Mouse (Mus musculus) natural killer cell, adult 2 months (primary cell): Measurements from ENCODE around the gene Sec1.

ENCODE experiments used
- DNase-seq, 2 experiments: peaks; one replicate each; pipeline ENCODE4 v3.0.0; 2022; ENCODE audit warnings: low spot score in 2 of 2

Sec1 gene

DNA sequence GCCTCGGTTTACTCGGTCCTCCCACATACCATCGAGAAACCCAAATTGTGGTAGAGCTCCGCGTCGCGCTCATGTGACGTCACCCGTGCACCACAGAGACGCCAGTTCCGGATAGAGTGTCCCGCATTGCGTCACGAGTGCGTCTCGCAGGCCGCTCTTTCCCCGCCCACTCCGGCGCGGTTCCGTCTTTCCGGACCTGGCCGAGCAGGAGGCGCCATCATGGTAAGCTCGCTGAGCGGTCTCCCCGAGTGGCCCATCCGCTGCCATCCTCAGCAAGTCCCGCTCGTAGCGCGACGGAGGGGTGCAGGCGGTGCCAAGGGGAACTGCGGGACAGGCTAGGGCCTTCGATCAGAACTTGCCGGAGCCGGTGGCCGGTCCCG, 23.7 kb upstream of the Sec1 start, which contains the start of gene Sphk2:
Sphk2 (minus strand) TSS at position 85 of the 380 bp plus-strand sequence.
- DNase-seq: peak; percentile 97 to 98

- DNase-seq: no peak
Measured at GRCm38 (mm10) chr7:45716952-45717917, 23.0 kb upstream of the Sec1 start.

DNA sequence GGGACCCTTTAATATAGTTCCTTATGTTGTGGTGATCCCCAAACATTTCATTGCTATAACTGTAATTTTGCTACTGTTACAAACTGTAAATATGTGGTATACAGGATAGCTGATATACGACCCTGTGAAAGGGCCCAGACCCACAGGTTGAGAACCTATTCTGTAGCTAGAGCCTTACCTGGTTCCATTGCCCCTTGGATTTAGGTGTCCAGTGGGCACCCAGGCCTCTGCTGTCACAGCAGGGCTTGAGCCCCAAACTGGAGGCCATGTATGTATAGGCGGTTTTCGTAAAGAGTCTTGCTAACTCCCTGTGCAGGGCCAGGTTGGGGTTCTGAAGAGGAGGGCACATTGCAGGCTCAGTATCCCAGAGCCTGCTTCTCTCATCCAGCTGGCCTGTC, 22.3 kb upstream of the Sec1 start:
- DNase-seq: no peak

- no peak for DNase-seq
Measured at GRCm38 (mm10) chr7:45715741-45716459, 21.7 kb upstream of the Sec1 start.

DNA sequence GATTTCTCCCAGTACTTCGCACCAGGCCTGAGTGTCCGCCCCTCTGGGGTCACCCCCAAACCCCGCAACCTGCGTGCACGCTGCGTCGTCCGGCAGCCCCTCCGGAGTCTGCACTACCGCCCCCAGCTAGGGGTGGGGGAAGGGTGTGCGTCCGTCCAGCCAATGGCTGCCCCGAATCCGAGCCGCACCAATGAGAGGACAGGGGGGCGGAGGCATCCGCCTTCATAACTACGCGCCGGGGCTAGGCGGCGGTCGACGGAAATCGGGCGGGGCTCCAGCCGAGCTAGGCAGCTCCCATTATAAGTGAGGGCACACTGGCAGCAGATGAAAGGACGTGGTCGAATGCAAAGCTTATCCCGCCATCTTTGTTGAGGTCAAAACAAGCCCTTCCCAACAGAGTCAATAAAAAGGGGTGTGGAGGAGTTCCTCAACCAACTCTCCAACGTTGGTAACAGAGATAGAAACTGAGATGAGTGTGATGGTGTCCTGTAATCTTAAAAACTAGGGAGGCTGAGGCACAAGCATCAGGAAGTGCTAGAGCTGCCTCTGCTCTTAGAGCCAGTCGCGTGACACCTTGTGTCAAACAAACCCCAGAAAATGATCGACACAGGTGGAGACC, 21.0 kb upstream of the Sec1 start, which contains the start of gene Rpl18:
Rpl18 (plus strand) TSS at position 368 of the 619 bp plus-strand sequence.
- DNase-seq: peak; percentile 95 to 97

DNA sequence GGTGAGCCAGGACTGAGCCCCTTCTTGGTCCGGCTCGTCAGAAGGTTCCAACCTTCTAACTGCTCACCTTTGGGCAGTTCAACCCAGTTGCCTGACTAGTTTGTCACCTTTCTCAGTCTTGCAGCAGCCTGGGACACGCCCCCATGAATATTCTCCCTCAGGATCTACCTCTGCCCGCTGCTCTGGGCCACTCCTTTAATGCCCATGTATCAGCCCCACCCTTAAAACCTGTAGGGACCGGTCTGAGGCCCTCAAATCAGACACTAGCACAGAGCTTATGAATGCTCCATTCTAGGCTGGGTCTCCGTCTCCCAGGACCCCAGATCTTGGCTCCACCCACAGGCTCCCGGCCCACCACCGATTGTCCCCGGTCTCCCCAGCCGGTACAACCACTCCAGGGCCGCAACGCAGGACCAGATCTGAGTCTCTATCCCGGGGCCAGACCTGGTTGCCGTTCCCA, 20.5 kb upstream of the Sec1 start:
- DNase-seq: no peak

DNA sequence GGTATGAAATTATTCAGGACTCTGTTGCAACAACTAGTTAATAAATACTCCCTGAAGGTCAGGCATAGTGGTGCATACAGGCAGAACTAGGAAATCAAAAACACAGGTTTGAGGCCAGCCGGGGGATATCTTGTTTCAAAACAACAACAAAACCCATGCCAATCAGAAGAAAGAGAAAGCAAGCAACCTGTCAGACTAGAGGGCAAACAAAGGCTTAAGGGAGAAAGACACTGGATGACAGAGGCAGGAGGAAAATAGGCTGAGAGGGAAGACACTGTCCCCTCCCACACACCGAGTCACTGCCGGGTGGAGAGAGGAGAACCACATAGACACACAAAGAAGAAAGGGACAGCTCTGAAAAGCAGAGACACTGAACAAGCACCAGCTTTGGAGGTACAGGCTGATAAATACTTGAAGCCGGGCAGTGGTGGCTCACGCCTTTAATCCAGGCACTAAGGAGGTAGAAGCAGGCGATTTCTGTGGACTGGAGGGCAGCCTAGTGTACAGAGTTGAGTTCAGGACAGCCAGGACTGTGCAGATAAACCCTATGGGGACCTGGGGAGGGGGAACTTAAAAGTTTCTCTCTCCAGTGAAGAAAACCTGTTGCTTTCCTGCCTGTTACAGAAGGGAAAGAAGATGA, 19.8 kb upstream of the Sec1 start:
- DNase-seq: no peak

- no peak for DNase-seq
Measured at GRCm38 (mm10) chr7:45713396-45713795, 19.2 kb upstream of the Sec1 start.

DNA sequence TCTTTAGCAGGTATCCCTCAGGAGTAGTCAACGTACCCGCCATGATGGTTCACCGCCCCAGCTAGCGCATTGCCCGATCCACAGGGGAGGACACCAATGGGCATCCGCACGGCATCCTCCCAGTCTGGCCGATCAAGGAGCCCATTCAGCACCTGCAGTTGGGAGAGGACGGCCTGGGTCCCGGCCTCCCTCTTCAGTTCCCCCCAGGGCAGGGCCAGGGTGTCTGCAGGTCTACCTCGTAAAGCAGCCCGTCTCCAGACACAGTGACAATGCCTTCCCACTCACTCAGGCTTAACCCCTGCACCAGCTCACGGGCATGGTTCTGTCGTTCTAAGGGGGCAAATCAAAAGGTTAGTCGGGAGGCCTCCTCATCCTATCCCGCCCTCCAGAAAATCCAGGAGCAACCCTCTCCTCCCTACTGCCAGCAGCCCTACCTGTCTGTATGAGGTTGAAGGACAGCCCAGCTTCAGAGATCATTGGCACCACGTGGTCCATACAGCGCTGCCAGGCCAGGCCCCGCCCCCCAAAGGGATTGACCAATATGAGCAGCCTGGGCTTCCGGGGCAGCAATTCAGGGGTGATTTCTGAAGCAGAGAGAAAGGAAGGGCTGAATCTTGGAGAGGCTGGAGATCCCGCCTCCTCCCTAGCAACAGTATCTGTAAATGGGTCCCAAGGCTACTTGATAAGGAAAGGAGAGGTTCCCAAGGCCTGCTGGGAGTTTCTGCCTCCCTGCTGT, 18.0 kb upstream of the Sec1 start:
- no peak for DNase-seq

DNA sequence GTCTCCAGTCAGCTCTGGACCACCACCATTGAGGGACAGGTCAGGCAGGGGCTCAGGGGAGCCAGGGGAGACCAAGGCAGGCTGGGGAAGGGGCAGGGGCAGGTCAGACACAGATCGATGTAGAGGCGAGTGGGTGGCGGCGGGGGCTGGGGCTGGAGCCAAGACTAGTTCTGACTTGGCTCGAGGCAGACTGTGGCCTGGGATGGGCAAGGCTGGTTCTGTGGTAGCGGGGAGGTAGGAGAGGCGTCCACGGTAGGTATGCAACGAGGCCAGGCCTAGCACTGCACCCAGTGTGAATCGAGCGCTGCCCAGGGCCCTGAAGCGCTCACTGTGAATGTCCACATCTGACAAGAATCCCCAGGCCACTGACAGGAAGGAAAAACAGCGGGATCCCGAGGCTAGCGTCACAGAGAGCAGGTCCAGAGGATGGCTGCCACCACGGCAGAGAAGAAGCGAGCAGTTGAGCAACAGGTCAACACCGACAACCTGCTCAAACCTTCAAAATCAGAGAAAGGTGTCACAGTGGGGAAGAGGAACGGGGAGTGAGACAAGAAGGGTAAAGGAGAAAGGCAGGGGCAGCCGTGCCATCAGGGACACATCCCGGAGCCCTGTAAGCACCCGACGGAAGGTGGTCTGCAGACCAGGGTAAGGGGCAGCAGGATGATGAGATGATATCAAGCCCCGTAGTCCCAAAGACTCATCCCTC, 17.3 kb upstream of the Sec1 start:
- DNase-seq: no peak

DNA sequence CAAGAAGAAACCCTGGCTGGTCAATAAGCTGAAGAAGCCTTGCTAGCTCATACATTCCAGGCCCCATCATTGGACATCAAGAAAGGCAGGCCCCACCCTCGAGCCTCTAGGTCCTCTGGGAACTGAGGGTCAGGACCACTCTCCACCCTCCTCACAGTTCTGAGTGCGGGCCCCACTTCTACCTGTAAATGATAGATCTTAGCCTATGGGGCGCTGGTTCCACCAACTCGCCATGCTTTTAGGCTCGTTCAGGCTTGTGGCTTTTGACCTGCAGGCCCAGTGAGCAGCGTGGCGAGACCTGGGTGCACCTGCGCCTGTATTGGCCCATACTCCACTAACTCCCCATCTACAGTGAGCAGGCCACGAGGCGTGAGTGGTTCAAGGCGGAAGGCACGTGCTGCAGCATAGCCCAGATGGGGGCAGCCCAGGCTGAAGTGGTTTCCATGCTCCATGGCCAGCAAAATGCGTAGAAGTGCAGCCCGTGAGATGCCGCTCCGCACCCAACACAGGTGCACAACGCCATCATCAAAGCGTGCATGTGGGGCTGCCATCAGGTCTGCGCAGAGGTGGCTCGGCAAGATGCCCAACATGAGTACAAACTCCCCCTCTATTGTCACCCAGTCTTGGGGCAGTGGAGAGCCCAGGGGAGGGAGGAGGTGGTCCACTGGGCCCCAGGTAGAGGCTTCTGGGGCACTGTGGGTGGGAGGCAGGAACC, 16.4 kb upstream of the Sec1 start:
- DNase-seq: no peak

GRCm38 (mm10) chr7:45709677-45710355, 15.6 kb upstream of the Sec1 start:
- no peak for DNase-seq

GRCm38 (mm10) chr7:45709036-45709435, 14.8 kb upstream of the Sec1 start:
- no peak for DNase-seq

DNA sequence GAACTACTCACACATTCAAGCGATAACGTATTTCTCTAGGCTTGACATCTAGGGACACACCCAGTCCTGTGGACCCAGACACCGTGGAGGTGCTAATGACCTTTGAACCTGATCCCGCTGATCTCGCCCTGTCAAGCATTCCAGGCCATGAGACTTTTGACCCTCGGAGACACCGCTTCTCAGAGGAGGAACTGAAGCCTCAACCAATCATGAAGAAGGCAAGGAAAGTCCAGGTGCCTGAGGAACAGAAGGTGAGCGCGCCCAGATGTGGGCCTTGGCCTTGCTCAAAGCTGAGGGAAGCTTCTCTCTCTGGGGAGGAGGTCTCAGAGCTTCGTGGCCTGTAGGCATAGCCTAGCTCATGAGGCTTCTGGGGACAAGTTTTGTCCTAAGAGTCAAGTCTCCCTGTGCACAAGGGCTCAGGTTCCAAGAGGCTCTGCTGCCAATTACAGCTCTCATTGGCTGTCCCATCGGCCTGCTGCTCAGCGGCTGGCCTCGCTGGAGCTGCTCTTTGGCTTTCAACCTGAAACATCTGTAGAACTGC, 14.1 kb upstream of the Sec1 start:
- DNase-seq: no peak

DNA sequence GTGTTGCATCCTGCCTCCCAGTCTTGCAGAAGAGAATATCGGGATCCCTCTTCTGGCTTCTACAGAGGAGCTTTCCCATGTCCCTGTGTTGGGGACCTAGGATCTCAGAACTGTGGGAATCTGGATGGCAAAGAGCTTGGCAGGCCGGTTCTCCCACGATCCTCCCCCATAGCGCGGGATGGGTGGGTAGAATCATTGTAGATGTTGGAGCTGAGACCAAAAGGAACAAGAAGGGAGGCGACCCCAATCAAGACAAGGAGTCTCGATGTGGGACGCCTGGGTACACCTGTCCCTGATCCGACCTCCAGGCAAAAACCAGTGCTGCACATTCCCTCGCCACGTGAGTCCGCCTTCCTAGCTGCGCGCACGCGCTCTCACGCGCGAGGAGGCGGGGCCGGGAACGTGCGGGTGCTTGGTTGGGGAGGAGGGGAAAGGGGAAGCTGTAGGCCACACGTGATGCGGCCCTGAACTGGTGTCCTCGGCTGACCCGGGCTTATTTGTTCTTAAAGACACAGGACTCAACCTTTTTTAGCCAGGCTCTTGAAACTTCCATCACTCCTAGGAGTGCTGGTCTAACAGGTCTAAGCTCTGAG, 13.3 kb upstream of the Sec1 start:
- DNase-seq: peak; percentile 89 to 93

- DNase-seq: peak; percentile 74 to 87
Measured at GRCm38 (mm10) chr7:45706721-45707241, 12.6 kb upstream of the Sec1 start.

- DNase-seq: peak in 1 of 2 experiments; percentile 22
Measured at GRCm38 (mm10) chr7:45705873-45706281, 11.7 kb upstream of the Sec1 start.

- DNase-seq: no peak
Measured at GRCm38 (mm10) chr7:45705443-45705864, 11.3 kb upstream of the Sec1 start.
